Mouse (Mus musculus) heart, postnatal 14 days (tissue): ENCODE measurements around the gene Slc25a45. TPM values are rescaled to one million over a fixed set of nuclear protein-coding genes. Genes with fewer than 3 reads are reported as not detected.

Experiments used
- DNase-seq, 2 experiments: peaks; one replicate each; pipeline ENCODE4 v3.0.0; 2021 to 2022
- intact Hi-C: fragments of 180-260 bp; cut with DNase I; formaldehyde crosslinking; loops from one replicate; pipeline ENCODE4 v1.15.1; 2025
- total RNA-seq, 2 experiments: library from RNA; stranded (reverse); gene quantifications; 2 replicates each; pipeline ENCODE4 v1.2.3; 2021

Slc25a45 gene
- total RNA-seq, 2 experiments from 2014 or later = 3.3 to 4.5 TPM

DNA sequence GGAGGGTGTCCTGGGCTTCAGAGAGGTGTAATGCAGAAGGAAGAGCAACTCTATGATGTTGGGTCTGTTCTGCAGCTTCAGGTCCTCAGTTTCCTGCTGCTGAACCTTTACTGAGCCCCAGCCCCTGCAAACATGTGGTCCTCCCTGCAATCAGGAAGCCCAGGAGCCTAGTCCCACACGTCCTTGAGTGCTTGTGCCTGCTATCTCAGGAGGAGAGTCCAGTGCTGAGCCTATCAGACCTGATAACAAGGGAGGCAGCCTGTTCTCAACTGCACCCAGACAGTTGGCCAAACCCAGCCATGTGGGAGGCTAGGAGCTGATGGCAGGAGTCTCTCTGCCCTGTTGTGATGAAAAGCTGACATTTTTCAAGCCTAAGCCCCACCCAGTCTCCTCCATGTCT lies 6.3 kb downstream of the Slc25a45 start:
- intact Hi-C loops = loop anchor here (10.0 kb wide), 1 partner anchor 359 kb away; no protein-coding TSS in a partner anchor
- DNase-seq = no peak

DNA sequence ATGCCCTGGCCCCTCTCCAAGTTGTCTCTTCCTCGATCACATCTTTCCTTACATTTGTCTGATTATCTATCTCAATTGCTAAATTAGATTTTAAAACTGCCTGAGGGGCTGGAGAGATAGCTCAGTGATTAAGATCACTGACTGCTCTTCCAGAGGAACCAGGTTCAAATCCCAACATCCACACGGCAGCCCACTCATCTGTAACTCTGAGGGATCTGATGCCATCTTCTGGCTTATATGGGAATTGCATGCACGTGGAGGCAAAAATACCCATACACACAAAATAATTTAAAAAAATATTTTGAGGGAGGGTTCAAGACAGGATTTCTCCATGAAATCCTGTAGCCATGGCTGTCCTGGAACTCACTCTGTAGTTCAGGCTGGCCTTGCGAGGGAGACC lies 8.2 kb downstream of the Slc25a45 start:
- intact Hi-C loops = loop anchor here (10.0 kb wide), 1 partner anchor 361 kb away; no protein-coding TSS in a partner anchor
- no peak for DNase-seq

- DNase-seq = no peak
- intact Hi-C loops = loop anchor here (10.0 kb wide), 1 partner anchor 363 kb away; no protein-coding TSS in a partner anchor
Observed at GRCm38 (mm10) chr19:5887234-5887815, 9.7 kb downstream of the Slc25a45 start.

DNA sequence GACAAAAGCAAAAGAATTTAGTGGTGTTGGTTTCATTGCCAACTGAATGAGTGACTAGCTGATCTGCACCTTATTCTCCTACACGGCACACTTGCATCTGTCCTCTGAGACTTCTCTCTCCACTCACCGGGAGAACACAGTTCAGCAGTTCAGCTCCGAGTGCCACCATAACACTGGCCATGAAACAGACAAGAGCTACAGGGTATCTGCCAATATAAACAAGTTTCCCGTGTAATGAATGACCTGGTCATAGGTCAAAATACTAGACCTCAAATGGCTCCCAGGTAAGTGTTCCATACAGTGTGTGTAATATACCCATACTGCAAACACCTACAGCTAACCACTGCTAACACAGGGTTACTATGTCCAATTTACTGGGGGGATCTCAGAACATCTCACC lies 11.6 kb downstream of the Slc25a45 start:
- intact Hi-C loops = loop anchor here (10.0 kb wide), 1 partner anchor 364 kb away; no protein-coding TSS in a partner anchor
- DNase-seq = no peak

DNA sequence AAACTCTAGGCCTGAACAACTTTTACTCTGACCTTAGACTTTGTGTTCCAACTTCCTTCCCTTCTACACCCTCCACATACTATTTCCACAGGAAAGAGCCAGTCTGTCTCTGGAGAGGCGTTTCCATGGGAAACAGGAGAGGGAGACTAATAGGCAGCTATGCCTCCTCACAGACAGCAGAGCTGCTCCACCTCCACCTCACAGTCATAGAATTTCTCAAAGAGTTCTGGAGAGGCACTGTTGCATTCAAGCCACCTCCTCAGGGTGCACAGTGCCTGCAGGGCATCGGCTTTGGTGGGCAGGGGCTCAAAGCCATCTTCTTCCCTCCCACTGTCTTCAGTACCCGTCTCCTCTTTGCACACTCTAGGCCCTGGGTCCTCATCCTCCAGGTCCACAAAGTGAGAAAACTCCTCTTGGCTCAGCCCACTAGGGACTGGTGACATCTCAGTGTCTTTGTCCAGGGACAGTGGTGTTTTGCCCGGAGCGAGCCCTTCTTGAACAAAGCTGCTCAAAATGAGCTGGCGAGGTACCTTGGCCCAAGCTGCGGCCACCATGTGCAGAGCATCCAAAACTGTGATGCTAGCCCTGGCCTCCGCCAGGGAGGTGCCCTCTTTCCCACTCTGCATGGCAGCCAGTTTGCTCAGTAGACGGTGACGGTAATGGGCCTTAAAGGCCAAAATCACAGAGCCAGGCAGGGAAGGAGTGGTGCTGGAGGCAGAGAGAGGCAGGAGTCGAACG lies 14.1 kb downstream of the Slc25a45 start:
- DNase-seq = no peak
- intact Hi-C loops = no loop called here

DNA sequence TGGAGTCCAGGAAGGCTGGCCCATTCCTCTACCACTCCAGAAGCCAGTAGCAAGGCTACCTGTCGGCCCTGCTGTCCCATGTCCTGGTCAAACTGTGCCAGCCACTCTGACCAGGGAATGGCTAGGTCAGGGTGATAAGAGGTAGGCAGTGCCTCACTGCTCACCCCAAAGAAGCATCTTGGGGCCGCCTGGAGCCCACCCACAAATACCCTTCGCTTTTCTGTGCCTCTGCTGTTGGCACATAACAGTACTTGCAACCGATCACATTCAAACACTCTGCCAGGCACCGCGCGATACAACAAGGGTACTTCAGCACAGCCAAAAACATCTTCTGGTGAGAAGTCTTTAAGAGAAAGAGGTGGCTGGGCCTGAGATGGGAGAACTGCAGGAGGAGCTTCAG lies 14.7 kb downstream of the Slc25a45 start:
- intact Hi-C loops = no loop called here
- DNase-seq = no peak

- no peak for DNase-seq
- intact Hi-C loops = no loop called here
Observed at GRCm38 (mm10) chr19:5892735-5893134, 15.1 kb downstream of the Slc25a45 start.

DNA sequence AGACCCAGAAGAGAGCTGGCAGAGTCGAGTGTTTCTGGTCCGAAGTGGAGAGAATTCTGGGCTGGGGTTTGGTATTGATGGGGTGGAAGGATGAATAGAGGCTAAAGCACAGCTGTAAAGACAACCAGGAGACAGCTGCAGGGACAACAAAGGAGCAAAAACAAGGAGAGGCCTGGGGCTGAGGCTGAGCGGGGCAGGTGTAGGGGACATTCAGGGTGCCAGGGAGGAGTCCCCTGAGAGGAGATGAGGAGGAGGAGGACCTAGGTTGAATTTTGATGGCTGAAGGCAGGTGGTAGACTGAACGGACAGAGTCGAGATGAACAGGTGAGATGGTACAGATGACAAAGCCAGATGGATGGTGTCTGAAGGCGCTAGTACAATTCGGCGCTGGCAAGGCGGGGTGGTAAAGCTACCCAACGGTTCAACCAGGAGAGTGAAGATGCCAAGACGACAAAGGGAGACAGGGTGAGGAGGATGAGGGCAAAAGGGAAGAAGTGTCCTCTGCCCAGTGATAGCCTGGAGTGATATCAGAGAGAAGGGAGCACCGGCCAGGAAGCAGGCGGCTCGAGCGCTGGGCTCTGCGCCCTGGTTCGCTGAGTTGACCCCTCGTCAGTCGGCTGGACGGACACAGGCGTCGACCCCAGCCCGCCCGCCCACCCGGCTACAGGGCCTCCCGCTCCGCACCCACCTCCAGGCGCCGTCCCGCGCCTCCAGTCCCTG lies 15.8 kb downstream of the Slc25a45 start:
- DNase-seq = no peak
- intact Hi-C loops = loop anchor here (2.0 kb wide), 1 partner anchor 17 kb away; no protein-coding TSS in a partner anchor

DNA sequence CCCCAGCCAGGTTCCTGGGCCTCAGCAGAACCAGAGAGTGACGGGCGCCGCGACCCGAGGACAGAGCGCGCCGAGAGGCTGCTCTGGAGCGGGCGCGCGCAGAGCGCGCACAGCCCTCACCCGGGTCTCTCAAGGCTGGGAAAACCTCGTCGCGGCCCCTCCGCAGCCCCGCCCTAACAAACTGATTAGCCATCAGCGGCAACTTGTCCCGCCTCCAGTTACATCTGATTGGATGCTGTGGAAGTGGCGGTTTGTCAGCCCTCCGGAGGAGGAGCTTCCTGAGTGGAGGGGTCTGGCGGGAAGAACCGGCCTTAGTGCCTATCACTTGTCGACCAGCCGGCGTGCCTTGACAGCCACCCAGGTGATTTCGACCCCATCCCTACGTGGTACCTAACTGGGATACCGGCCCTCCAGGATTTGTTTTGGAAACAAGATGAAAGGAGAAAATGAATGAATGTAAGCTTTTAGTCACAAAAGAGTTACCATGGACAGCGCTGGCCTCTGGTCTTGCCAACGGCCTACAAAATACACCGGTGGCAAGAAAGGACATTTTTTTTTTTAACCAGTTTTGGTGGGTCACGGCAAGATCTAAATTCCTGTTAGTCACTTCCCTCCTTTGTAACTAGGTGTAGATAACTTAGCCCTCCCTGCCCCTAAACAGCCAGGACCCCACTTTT lies 16.5 kb downstream of the Slc25a45 start, which contains the start of gene Tigd3:
TSS of gene Tigd3 (minus strand) at position 148 of the 677 bp plus-strand sequence.
- peak; percentile 93 to 95 for DNase-seq
- intact Hi-C loops = loop anchor here (2.0 kb wide), 1 partner anchor 17 kb away; no protein-coding TSS in a partner anchor

DNA sequence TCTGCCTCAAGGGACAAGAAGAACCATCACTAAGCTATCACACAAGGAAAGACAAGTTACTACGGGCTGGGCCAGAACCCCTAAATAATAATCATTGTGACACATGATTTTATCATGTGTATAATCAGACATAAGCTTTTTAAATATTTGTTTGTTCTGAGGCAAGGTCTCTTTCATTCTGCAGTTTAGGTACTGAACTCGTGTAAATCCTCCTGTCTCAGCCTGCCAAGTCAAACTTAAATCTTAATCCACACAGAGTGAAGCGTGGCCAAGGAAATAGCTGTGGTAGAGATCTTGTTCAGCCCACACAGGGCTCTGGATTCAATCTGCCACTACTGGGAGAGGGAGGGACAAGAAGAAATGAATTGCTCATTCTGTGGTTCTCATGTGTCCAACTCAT lies 29.7 kb downstream of the Slc25a45 start:
- no peak for DNase-seq
- intact Hi-C loops = no loop called here

GRCm38 (mm10) chr19:5910221-5910620 lies 32.6 kb downstream of the Slc25a45 start:
- intact Hi-C loops = loop anchor here (2.0 kb wide), 1 partner anchor 15 kb away; the partner anchor contains the start of gene Tigd3

DNA sequence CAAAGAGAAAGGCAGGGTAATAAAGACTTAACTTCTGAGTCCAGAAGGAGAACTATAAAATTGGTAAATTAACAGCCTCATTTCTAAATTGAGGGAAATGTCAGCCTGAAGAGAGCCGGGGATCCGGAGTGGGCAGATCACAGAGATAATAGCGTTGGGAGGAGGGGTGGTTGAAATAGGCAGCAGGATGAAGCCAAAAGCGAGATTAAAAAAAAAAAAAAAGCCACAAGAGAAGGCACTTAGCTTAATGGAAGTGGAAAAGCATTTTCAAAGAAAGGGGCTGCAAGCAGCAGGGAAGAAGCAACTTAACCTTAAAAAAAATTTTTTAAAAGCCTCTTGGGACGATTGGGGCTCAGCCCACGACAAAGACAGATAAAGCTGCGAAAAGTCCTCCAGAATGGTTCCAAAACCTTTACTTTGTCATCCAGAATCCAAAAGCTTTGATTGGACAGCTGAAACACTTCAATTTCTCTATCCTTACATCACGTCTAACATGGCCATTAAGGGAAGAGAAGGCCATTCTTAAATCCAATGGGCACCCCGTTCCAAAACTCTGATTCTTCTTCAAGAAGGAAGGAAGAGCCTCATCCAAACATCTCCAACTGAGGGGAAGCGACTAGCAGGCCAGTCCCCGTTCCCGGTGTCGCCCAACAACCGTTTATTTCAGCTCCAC lies 34.0 kb downstream of the Slc25a45 start:
- intact Hi-C loops = loop anchor here (2.0 kb wide), 1 partner anchor 17 kb away; the partner anchor contains the start of gene Tigd3
- DNase-seq = no peak

More at GRCm38 (mm10) chr19:5910221-5910620, 32.6 kb downstream of the Slc25a45 start:
- DNase-seq = no peak

DNA sequence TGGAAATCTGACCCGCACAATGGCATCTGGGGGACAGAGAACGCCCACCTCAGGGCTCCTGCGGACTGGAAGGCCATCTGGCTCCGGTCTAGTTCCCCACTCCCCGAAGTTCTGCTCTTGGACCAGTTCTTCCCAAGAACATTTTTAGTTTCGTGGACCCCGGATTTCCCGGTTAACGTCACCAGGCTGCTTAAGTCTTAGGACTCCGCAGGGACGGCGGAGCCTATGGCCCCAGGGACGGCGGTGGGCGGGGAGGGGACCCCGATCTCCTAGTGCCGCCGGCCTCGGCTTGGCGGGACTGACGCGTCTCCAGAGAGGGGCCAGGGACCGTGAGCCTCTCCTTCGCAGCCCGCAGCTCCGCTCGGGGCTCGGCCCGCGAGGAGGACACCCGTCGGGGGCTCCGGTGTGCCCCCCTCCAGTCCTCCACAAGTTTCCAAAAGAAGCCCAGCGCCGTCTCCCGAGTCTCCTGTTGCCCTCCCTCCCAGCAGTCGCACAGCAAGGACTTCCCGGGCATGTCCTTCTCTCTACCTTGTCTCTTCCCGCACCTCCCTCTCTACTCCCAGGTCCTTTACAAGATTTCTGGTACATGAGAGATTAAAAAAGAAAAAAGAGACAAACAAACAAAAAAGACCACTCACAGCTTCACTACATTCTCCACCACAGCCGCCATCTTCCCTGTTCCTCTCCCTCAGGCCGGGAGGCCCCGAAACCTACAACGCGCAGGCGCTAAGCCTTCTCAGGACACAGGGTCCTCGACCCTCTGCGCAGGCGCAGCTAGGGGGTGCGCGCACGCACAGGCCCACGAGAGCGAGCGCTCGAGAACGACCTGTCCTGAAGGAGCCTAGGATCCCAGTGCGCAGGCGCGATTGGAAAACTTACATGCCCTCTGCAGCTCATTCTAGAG lies 34.7 kb downstream of the Slc25a45 start:
- DNase-seq = peak; percentile 99 to 100
- intact Hi-C loops = no loop called here

- intact Hi-C loops = no loop called here
- DNase-seq = no peak
Observed at GRCm38 (mm10) chr19:5913007-5913719, 35.6 kb downstream of the Slc25a45 start, which contains the start of gene Dpf2. TSS of gene Dpf2 (minus strand) at chr19:5913010.

GRCm38 (mm10) chr19:5921715-5922114 lies 44.1 kb downstream of the Slc25a45 start:
- intact Hi-C loops = loop anchor here (5.0 kb wide), 1 partner anchor 96 kb away; the partner anchor contains the start of gene Capn1
- peak; percentile 30 to 47 for DNase-seq

DNA sequence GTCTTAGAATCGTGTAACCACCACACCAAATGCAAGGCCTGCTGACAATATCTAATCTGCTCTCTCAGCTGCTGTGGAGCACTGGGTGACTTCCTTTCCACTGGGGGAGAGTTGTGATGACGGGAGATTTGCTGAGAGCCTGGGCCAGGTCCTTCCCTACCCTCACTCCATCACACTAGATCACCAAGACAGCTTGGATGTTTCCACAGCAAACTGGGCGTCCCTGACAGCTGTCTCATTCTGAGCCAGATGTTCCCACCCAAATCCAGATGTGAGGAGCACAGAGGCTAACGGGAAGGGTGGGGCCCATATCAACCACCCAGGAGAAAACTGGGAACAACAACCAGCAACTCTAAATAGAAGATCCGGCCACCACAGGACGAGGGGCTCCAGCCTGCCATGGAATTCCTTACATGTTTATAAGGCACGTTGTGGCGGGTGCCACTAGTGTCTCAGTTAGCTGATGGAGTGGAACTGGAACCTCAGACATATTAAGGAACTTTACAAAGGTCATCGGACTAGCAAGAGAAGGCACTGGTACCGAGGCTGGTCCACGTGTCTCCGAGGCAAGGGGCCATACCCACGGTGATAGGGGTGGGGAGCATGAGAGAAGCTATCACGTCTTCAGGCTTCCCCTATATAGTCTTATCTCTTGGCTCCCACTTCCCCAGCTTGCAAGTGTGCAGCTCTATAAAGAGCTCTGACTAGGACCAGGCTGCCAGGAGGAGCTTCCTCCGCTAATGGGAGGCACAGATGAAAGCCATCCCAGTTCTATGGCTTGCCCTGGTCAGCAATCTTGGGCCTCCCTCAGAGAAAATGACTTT lies 44.7 kb downstream of the Slc25a45 start:
- intact Hi-C loops = loop anchor here (5.0 kb wide), 1 partner anchor 95 kb away; the partner anchor contains the start of gene Capn1
- peak; percentile 53 to 61 for DNase-seq

DNA sequence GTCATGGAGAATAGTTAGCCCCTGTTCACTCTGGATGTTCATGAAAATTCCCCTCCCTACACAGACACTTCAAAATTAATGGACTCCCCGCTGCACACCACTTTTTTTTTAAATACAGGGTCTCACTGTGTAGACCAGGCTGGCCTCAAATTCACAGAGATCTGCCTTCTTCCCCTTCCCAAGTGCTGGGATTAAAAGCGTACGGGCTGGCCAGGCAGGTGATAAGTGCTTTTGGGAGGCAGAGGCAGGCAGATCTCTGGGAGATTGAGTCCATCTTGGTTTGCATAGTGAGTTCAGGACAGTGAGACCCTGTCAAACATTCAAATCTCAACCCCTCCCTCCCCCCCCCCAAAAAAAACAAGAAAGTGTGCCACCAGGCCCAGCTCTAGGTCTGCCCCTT lies 45.4 kb downstream of the Slc25a45 start:
- intact Hi-C loops = loop anchor here (5.0 kb wide), 1 partner anchor 94 kb away; the partner anchor contains the start of gene Capn1
- no peak for DNase-seq
